In genomic region chr1:14613232-14613894, GRCm38 (mm10) we compare ENCODE assay signal across 26 mouse cellular contexts.
"Had no signal": no experiment of that assay in that cellular context is flagged by ENCODE, and none has a peak within 500 bp of the region (broad histone marks: within the 10 kb centered on the region; RNA-seq: fewer than 3 reads in every experiment).

No protein-coding gene starts in this region.

- H3K27ac ChIP-seq: heart, adult 2 months; heart, embryonic 13.5 days; heart, embryonic 15.5 days; hindbrain, embryonic 13.5 days; hindbrain, embryonic 15.5 days; hindbrain, postnatal 0 days; kidney, embryonic 15.5 days; kidney, postnatal 0 days; left cerebral cortex, adult 2 months; limb, embryonic 10.5 days; limb, embryonic 12.5 days; liver, embryonic 13.5 days had no signal

- H3K9me3 ChIP-seq: heart, embryonic 13.5 days; heart, embryonic 15.5 days; hindbrain, embryonic 13.5 days; hindbrain, embryonic 15.5 days; kidney, embryonic 15.5 days; limb, embryonic 10.5 days; limb, embryonic 12.5 days; liver, embryonic 13.5 days had no signal

- H3K36me3 ChIP-seq: heart, embryonic 13.5 days; heart, embryonic 15.5 days; hindbrain, embryonic 13.5 days; hindbrain, embryonic 15.5 days; kidney, embryonic 15.5 days; limb, embryonic 10.5 days; limb, embryonic 12.5 days; liver, embryonic 13.5 days had no signal

- H3K27me3 ChIP-seq: heart, embryonic 13.5 days; heart, embryonic 15.5 days; hindbrain, embryonic 13.5 days; hindbrain, embryonic 15.5 days; kidney, embryonic 15.5 days; limb, embryonic 12.5 days; liver, embryonic 13.5 days had no signal

- H3K4me1 ChIP-seq: hindbrain, embryonic 13.5 days; hindbrain, embryonic 15.5 days; kidney, embryonic 15.5 days; limb, embryonic 12.5 days; liver, embryonic 13.5 days had no signal

- H3K9ac ChIP-seq: heart, embryonic 13.5 days; heart, embryonic 15.5 days; hindbrain, embryonic 13.5 days; hindbrain, embryonic 15.5 days; kidney, embryonic 15.5 days; limb, embryonic 12.5 days; liver, embryonic 13.5 days had no signal

- DNase-seq: gastrocnemius, postnatal 14 days; gastrocnemius, postnatal 36 days; heart, adult 11 months; heart, adult 2 months; heart, postnatal 14 days; heart, postnatal 36 days; kidney, adult 11 months; kidney, adult 2 months; kidney, adult 9 months; kidney, postnatal 14 days; kidney, postnatal 36 days; liver; liver, embryonic 13.5 days had no signal

- H3K4me2 ChIP-seq: heart, embryonic 11.5 days; heart, embryonic 13.5 days; heart, embryonic 15.5 days; hindbrain, embryonic 13.5 days; hindbrain, embryonic 15.5 days; kidney, embryonic 15.5 days; limb, embryonic 12.5 days; liver, embryonic 11.5 days; liver, embryonic 13.5 days had no signal

- ATAC-seq: hindbrain, postnatal 0 days; intestine, embryonic 16.5 days had no signal

- H3K4me3 ChIP-seq: heart, adult 2 months; heart, embryonic 13.5 days; heart, embryonic 15.5 days; hindbrain, embryonic 13.5 days; hindbrain, embryonic 15.5 days; kidney, embryonic 15.5 days; left cerebral cortex, adult 2 months; limb, embryonic 10.5 days; limb, embryonic 12.5 days; liver, embryonic 13.5 days had no signal
